Mouse (Mus musculus) frontal cortex, postnatal 36 days (tissue): Measurements from ENCODE around the gene Gabpb1.
"Not testable (repeated sequence)": the region's sequence is repeated elsewhere in the genome, so short reads cannot be mapped to it uniquely, and the experiment has no call there.

Experiments used
- DNase-seq, 2 experiments: peaks; one replicate each; pipeline ENCODE4 v3.0.0; 2022; ENCODE audit warnings: low spot score in 2 of 2

Gabpb1 gene

DNA sequence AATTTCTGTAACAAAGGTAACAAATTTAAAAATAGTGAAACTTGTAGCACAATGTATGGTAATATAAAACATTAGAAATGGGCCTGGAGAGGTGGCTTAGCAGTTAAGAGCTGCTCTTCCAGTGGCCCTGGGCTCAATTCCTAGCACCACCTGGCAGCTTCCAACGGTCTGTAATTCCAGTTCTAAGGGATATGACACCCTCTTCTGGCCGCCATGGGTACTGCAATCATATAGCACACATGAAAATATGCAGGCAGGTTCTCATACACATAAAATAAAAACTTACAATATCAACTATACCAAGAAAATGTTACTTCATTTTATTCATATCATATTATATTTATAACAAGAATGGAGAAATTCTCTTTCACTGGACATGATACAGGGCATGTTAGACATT, 35.8 kb downstream of the Gabpb1 start:
- no peak for DNase-seq

DNA sequence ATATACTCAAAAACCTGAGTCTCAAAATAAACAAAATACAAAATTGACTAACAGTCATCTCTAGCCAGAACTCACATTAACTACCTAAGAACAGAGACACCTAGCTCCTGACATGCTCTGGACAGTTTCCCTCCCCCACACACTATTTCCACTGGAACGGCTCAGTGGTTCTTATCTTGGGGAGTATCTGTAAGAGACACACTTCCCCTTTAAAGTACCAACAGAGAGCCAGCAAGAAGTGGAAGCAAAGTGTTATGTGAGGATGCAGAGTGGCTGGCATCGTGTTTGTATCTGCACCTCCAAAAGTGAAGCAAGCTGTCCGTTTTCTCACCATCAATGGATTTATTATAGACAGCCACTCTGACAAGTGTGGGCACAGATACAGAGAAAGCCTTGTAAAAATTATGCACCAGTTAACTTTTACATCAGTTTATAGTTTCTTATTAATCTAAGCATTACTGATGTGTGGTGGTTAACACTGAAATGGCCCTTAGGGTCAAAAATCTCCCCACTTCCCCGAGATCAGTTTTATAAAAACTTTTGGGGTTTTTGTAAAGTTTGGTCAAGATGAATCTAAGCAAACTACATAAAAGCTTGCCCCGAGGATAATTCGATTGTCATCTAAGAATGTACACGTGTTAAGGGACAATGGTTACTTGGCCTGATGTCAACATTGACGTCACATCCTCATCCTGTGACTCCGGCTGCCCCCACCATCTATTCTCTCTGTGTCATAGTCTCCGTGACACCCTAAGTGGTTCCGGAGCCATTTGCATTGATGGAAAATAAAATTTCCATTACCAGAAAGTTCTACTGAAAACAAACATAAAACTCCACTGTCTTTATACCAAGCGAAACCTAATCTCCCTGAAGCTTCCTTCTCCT, 40.0 kb downstream of the Gabpb1 start:
- DNase-seq: no peak

DNA sequence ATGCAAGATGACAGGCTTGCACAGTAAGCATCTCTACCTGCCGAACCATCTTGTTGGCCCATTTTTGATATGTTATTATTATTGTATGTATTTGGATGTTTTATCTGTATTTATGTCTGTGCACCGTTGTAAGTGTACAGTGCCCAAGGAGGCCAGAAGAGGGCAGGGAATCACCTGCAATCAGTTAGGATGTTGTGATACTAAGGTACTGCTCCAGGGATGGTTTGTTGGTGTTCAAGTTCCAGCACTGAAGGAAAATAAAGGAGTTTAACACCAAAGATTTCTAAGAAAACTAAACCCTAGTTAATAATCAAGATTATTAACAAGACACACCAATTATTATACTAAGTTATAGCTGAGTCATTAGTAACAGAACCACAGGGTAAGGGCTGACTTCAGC, 43.0 kb downstream of the Gabpb1 start:
- DNase-seq: no peak

DNA sequence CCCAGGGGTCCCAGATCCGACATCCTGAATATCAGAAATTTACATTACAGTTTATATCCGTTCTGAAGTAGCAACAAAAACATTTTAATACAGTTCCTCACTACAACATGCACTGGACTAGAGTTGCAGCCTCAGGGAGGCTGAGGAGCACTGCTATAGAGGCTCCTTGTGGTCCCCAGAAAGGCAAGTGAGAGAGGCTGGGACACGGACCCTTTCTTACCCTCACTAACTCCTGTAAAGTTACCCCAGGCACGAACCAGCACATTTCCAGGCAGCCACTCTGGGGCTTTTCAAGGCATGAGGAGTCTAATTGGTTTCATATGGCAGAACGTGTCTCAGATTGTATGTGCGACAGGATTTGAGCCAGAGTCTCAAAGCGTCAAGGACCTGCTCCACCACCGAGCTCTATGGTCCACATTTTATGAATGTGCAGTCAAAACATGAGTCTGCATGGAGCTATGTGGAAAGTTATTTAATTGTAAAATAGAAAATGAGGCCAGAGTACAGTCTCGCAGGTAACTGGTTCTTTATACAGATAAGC, 47.6 kb downstream of the Gabpb1 start:
- no peak for DNase-seq

DNA sequence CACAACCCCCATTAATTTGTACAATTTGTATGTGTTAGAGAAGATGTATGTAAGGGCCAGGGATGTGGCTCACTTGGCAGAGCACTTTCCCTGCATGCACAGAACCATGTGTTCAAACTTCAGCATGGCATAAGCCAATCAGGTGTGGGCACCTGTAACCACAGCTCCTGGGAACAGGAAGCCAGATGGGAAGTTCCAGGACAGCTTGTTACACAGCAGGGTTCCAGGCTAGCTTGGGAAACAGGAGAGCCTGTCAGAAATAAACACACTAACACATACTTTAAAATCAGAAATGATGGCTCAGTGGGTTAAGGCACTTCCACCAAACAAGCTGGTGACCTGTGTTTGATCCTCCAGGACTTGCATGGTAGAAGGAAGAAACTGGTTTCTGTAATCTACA, 53.0 kb downstream of the Gabpb1 start:
- DNase-seq: no peak

DNA sequence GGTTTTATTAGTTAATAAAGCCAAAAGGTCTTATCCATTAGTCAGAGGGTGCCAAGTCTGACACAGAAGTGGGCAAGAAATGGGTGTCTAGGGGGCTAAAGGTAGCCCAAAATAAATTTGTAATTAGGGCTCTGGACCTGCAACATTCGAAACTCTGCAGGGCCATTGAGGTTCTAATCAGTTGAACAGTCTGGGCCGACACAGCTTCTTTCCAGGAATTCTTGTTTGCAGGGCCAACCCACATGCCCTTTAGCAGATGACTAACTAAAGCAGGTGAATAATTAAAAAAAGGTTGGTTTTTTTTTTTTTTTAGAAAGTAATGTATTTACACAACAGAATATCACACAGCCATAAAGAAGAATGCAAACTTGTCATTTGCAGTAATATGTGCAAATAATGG, 53.7 kb downstream of the Gabpb1 start:
- DNase-seq: no peak

DNA sequence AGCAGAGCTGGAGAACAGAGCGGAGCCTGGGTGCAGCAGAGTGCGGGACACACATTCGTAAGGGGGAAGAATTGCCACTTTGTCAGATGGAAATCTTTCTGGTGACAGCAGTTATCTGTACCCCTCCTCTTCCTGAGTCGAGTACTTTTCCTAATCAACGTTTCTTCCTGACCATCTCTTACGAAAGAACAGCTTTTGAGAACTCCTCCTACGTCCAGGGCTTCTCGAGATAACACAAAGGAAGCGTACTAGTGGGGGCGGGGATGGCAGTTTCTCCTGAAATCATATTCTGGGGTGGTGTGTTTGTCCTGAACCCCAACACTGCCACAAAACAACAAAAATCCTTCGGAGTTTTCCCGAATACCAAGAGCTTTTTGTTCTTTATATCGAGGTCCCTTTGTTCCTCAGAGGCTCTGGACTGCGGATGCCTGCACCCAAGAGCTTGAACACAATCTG, 56.9 kb downstream of the Gabpb1 start, which contains the start of gene Hdc:
Gene Hdc (minus strand): TSS at position 51 of the 456 bp plus-strand sequence.
- no peak for DNase-seq

DNA sequence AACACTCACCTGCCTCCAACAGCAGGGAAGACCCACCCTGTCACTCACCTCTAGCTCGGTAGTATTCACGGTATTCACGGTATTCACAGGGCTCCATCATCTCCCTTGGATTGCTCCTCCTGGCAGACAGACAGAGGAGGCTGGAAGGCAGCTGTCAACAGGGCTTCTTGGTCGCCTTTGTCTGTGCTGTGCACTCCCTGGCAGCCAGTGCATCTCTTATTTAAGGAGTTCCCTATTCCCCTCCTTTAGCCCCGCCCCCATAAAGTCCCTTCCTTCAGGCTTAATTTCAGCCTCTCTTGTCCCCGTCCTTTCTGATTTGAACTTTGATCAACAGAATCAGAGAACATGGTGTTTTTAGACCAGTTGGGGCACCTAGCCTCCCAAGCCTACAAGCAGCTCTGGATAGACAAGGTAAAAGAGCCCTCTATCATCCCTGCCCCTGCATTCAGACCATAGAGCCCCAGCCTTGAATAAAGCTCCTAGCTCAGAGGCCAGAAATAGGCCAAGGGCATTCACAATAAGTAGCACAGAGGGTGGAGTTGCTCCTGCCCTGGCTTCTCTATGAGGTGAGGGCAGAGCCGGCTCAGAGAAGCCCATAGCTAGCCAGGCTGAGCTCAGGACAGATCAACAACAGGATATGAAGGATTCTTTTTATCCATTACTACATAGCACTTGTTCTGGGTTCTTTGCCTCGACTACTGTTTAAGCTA, 57.5 kb downstream of the Gabpb1 start:
- no peak for DNase-seq

DNA sequence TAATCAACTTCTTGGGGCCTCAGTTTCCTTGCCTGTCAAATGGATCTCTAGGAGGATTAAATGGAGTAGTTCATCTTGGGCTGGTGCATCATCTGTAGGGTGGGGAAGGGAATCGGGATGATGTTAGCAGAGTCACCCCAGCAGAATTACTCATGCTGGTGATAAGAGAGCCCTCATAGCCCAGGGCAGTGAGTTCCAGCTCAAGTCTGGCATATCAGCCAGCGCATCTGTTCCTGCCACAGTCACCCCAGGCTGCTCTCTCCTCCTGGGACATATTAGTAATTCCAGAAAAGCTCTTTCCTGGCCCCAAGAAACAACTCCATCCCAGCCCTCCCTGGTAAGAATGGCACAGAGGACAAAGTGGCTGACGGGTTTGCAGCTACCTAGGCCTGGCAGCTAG, 60.8 kb downstream of the Gabpb1 start:
- no peak for DNase-seq

DNA sequence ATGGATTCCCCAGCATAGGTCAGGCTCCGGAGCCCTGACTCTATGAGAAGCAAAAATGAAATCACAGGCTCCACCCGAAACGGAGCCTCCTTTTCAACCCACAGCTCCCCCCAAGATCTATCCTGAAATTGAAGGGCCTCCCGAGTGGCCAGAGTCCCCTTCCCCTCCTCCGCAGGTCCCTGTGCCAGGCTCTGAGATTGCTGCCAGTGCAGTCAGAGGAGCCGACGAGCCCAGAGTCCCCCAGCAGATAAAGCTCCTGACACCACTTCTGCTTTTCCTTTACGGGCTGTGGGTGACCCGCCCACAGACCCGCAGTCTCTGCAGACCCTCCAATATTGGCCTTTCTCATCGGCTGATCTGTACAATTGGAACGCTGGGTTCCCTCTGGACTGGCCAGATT, 66.5 kb downstream of the Gabpb1 start:
- DNase-seq: not testable (repeated sequence)

DNA sequence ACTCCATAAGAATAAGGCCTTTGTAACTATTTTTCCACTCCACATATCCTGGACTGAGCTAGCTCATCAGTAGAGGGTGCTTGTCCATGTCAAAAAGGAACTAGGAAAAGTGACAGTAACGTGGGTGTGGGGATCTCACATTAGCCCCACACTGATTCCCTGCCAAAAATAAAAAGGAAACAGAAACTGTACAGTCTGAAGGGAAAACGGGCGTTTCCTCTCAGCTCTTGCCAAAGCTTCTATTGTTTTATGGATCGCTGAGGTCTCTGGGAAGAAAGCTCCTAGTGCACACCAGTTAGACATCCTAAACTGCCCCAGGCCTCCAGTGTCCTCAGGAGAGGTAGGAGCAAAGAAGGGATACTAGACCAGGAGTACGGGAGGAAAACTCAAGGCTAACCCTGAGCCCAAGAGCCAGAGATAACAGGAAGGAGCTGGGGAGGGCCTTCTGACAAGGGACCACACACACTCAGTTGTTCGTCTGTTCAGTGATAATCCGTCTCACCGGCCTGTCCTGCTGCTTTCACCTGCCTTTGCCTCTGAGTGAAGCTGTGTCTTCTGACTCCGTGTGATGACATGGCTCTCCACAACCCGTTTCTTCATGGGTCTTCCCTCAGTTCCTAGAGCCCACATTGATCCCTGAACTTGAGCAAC, 68.5 kb downstream of the Gabpb1 start:
- no peak for DNase-seq

DNA sequence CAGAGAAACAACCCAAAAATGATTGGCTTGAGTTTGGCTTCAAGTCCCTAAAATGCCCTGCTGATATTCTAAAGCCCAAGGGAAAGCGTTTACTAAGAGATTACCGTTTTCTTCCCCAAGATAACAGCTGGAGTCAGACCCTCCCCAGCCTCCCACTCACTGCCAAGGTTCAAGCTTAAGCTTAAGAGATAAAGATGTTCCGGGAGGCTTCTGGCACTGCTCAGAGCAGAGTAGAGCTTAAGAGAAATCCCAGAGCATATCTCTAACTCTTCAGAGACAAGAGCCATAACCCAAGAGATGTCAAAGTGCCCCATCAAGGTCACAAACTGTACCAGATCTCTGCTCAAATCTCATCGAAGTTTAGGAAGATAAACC, 69.5 kb downstream of the Gabpb1 start:
- no peak for DNase-seq

DNA sequence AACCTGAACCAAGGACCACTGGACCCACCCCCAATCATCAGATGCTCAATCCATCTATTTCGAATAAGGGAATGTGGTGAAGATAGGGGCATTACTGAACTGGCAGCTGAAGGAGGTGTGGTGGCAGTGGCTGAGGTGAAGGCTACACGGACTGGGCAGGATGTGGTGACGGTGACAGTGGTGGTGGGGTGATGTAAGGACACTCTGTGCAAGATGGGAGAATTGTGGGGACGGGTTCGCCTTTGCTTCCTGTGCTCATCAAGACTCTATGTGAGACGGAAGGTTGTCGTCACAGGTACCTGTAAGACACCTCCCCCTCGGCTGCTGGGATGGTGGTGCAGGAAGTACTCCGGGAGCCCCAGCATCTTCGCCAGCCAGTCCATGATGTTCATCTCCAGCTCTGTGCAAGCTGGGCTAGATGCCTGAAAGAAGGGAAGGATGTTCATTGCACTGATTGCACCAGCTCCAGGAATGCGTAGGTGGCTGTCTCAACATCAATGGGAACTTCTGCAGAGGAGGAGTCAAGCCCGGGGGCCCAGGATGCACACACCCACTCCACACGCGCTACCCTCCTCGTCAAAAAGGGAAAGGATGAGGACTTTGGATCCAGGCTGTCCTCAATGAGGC, 70.0 kb downstream of the Gabpb1 start:
- DNase-seq: peak in 1 of 2 experiments; percentile 6

DNA sequence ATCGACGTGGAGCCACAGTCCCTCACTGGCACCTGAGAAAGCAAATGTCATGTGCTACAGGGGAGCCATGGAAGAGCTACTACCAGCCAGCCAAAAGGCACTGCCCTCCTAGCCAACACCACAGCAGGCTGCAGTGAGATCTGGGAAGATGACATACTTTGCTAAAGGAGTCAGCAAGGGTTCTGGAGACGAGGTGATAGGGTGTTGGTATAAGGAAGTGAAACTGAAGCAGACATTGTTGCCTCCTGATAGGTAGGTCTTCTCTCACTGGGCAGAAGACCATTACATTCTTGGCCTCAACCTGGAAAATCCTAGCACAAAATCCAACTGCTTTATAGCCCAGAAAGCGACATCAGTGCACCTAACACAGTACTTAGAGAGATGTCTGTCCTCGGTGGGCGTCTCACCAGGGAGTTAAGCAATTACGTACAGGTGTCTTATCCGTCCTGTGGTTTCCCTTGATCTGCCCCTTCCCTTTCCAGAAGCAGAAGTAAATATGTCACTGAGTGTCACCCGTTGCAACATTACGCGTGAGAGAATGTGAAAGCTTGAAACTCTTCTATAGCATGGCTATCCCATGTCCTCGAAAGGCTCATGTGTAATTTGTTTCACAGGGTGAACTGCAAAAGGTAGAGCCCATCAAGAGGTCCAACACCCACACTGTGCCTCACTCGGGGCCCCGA, 74.1 kb downstream of the Gabpb1 start:
- DNase-seq: no peak

DNA sequence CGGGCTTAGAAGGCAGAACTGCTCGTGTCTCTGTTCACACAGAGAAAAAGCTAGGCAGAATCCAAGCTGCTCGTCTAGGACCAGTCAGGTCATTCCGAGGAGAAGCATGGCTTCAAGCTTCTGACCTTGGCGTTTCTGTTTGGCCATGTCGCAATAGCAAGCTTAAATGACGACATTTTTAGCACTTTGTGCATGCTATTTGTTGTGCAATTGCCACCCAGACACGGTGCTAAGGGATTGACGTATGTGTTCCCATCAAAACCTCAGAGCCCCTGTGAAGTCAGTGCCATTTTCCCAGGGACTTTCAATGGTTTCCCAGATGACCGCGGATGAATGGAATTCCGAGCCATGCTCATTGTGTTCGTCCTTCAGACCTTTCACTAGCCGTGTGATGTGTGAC, 75.6 kb downstream of the Gabpb1 start:
- no peak for DNase-seq

DNA sequence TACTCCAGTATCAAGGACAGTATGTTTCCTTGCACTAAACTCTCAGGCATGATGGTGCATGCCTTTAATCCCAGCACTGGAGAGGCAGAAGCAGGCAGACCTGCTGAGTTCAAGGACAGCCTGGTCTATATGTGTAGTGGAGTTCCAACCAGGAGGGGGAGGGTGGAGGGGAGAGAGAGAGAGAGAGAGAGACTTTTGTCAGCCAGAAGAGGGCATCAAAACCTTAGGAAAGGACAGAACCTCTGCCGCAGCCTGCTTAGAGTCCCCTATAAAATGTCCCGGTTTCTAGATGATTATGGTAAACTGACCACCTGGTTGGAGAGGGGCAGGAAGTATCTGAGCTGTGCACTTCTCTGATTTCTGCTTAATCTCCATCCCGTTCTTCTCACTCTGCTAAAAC, 77.1 kb downstream of the Gabpb1 start:
- no peak for DNase-seq

DNA sequence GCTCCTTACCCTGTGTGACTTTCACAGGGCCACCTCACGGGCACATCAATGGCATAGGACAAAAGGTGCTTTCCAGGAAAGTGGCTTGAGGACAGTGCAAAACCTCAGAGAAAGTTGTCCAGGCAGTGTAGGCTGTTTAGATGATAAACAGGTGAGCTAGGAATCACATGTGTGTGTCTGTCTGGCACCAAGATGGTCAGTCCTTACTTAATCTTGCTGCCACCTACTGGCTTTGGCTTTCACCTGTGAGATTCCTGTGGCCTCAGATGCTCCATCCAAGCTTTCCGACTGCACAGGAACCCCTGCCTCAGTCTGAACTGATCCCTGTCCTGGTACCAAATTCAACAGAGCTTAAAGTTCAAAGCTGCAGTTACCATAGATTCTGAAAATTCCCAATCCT, 77.8 kb downstream of the Gabpb1 start:
- DNase-seq: no peak

DNA sequence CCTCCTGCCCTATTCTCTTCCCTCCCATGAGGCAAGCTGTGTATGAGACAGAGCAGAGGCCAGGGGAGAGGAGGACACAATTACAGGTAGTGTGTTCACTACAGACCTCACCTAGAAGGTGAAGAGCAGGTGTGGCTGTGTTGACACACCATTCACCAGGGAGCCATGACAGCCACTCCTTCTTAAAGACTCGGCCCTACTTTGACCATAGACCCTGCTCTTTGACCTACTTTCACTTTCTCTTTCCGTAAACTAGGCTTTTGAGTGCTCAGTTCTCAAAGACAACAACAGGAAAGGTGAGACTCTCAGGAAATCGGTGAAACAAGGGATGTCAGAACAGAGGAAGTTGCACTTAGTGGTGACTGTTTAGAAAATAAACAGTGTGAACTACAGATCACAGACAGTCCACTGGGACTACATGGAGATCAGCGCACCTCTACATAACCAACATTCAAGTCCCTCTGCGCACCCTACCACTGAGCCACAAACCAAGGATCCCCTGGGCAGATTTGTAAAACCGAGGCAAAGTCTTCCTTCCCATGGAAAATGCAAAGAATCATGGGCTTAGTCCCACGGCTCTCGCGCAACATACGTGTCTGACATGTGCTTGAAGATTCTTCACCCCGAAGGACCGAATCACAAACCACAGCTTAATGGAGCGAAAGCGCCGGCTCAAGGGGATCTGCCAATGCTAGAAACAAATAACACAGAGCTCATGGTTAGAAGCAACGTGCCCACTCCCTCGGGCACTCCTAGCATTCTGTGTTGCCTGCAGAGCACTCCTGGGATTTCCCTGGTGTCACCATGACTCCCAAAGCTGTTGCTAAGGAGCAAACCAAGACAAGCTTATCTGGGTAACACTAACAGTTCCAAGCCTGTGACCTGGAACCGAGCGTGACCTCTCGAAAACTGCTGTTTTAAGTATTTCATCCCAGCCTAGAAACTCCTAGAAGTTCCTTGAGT, 78.6 kb downstream of the Gabpb1 start:
- DNase-seq: no peak

DNA sequence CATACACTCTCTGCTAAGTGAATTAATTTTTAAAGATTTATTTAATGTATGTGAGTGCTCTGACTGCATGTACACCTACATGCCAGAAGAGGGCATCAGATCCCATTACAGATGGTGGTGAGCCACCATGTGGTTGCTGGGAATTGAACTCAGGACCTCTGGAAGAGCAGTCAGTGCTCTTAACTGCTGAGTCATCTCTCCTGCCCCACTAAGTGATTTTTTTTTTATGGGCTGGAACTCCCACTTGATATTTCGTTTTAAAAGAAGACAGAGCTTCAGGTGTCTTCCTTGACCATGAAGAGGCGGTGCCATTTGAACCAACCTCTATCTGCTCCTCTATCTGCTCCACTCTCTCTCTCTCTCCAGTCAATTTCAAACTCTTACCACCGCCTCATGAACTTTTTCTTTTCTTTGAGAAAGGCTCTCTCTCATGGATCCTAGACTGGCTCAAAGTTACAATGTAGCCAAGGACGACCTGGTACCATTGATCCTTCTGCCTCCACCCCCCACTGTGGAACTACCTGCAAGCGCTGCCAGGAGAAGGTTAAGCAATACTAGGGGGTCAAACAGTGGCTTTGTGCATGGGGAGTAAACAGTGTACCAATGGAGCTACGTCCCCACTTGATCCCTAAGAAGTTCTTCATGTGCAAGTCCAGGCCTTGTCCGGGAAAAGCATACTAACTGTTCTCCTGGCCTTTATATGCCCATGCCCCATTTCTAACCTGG, 79.6 kb downstream of the Gabpb1 start:
- no peak for DNase-seq
